Mouse (Mus musculus) C2C12 (cell line): ENCODE data around the gene Ndufs1.

Experiments used
- CTCF ChIP-seq: IDR thresholded peaks from one replicate; pipeline ENCODE4 v1.5.1; 2011; ENCODE audit not compliant: control insufficient read depth, insufficient read depth, insufficient read length
- MAX ChIP-seq: IDR thresholded peaks from one replicate; pipeline ENCODE4 v1.6.1; 2011; ENCODE audit warnings: mild to moderate bottlenecking, control low read depth
- MYOG ChIP-seq: IDR thresholded peaks from one replicate; pipeline ENCODE4 v1.6.1; 2011; ENCODE audit not compliant: control insufficient read depth, insufficient read length; ENCODE audit errors: extremely low read depth
- USF1 ChIP-seq: IDR thresholded peaks from one replicate; pipeline ENCODE4 v1.6.1; 2011; ENCODE audit warnings: low read depth, mild to moderate bottlenecking, control low read depth, moderate library complexity

- TF ChIP-seq CTCF (no peak), MYOG (no peak), MAX (no peak), USF1 (no peak)
Observed at GRCm38 (mm10) chr1:63201672-63202071, 25.0 kb upstream of the Ndufs1 start.
